In the genomic region with DNA sequence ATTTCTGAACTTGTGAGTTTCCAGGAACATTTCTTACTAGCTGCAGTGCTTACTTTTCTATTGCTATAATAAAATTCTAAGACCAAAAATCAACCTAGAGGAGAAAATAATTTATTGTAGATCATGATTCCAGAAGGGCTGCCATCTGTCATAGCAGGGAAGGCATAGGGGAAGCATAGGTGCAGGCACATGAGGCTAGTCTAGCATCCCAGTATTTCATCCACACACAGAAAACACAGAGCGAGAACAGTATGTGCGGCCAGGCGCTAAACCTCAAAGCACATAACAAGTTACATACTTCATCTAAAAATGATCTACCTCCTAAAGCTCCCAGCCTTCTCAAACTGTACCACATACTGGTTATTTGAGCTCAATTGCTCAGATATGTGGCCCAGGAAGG, we compare ENCODE assay signal across 20 mouse cellular contexts.
A peak's percentile ranks its signal among the peaks of the same experiment; 100 is the strongest.
DNase-seq lines count a peak whose midpoint lies in the region.
"Had no signal": no experiment of that assay in that cellular context is flagged by ENCODE, and none has a peak within 500 bp of the region (broad histone marks: within the 10 kb centered on the region; RNA-seq: fewer than 3 reads in every experiment).

No protein-coding gene starts in this region.

- DNase-seq in left cerebral cortex, postnatal 36 days (ENCODE audit: low spot score in 2 of 2): peak; percentile 4 to 8
- DNase-seq in left cerebral cortex, adult 8-10 months (ENCODE audit: low spot score in 2 of 2): no peak
- DNase-seq in layer of hippocampus, adult 18-20 months (ENCODE audit: low spot score in 2 of 2): peak; percentile 25 to 68
- DNase-seq in layer of hippocampus, adult 9-11 months: peak; percentile 43
- no peak for DNase-seq in cerebellum, postnatal 36 days
- no peak for DNase-seq in left cerebral cortex, adult 11 months (ENCODE audit: low spot score)
- DNase-seq: adrenal gland, adult 2 months; adrenal gland, postnatal 36 days; B cell, adult 2 months; cerebellum, adult 9-10 months; gastrocnemius, postnatal 10 days; heart, postnatal 10 days; kidney, adult 11 months; kidney, postnatal 25 days; lung, embryonic 14.5 days; lung, postnatal 14 days; midbrain, embryonic 14.5 days; retina, postnatal 1 day; spleen, adult 18-20 months; thymus, postnatal 4 days had no signal

- intact Hi-C loops in left cerebral cortex, postnatal 36 days (cut with DNase I): no loop called here

Comparison
In these comparisons a context has a peak if more than half of its experiments do, and no peak if none do; other contexts are left out.
1. DNase-seq: peak in left cerebral cortex, postnatal 36 days (2 of 2), layer of hippocampus, adult 18-20 months (2 of 2) and layer of hippocampus, adult 9-11 months (single experiment); none in left cerebral cortex, adult 8-10 months (0 of 2), cerebellum, postnatal 36 days (0 of 2) and left cerebral cortex, adult 11 months (single experiment).